Mouse (Mus musculus) limb, embryonic 13.5 days (tissue): Measurements from ENCODE around the gene Mmgt2. TPM values are rescaled to one million over a fixed set of nuclear protein-coding genes. Genes with fewer than 3 reads are reported as not detected.

Experiments used
- ATAC-seq: fragments of 200-750 bp; cut with Nextera tagmentation; 2 replicates; pipeline ENCODE4 v1.8.0; 2017; ENCODE audit warnings: low read depth, moderate number of reproducible peaks, moderate TSS enrichment; ENCODE audit not compliant: low FRiP score
- H3K27ac ChIP-seq: fragments of 300-500 bp; sonication (generic); 2 replicates; pipeline ENCODE4 v1.5.1; 2015; ENCODE audit warnings: inconsistent platforms, mild to moderate bottlenecking, moderate library complexity
- H3K27me3 ChIP-seq: fragments of 300-500 bp; sonication (generic); 2 replicates; pipeline ENCODE4 v1.6.1; 2015; ENCODE audit warnings: mild to moderate bottlenecking, inconsistent platforms
- H3K36me3 ChIP-seq: fragments of 300-500 bp; sonication (generic); 2 replicates; pipeline ENCODE4 v1.6.1; 2015; ENCODE audit warnings: inconsistent platforms, mild to moderate bottlenecking, moderate library complexity
- H3K4me1 ChIP-seq: fragments of 300-500 bp; sonication (generic); 2 replicates; pipeline ENCODE4 v1.6.1; 2015; ENCODE audit warnings: inconsistent platforms
- H3K4me2 ChIP-seq: fragments of 300-500 bp; sonication (generic); replicated peaks from 2 replicates; pipeline ENCODE4 v1.6.1; 2015; ENCODE audit warnings: inconsistent platforms, mild to moderate bottlenecking, moderate library complexity
- H3K4me3 ChIP-seq: fragments of 300-500 bp; sonication (generic); 2 replicates; pipeline ENCODE4 v1.5.1; 2015; ENCODE audit warnings: moderate library complexity, mild to moderate bottlenecking, inconsistent platforms
- H3K9ac ChIP-seq: fragments of 300-500 bp; sonication (generic); 2 replicates; pipeline ENCODE4 v1.6.1; 2015; ENCODE audit warnings: mild to moderate bottlenecking, inconsistent platforms
- H3K9me3 ChIP-seq: fragments of 300-500 bp; sonication (generic); 2 replicates; pipeline ENCODE4 v1.6.1; 2016; ENCODE audit warnings: inconsistent platforms
- WGBS: fragments of 180-500 bp; shearing (Covaris S2); methylation state at CpG from one replicate; pipeline ENCODE4 v1.1.7; 2015; 5-methylcytosine and 5-hydroxymethylcytosine counted together
- polyA plus RNA-seq: library from polyadenylated mRNA; unstranded; fragments of >200 nt; fragmentation: Nextera tagmentation; extraction: Ambion mirVana; gene quantifications from 2 replicates; pipeline ENCODE4 v1.2.1, GENCODE M21; 2015

Mmgt2 gene
- polyA plus RNA-seq, 1 experiment from 2014 or later, result 68.2 TPM

GRCm38 (mm10) chr11:62629352-62630224, 18.9 kb upstream of the Mmgt2 start:
- Histone ChIP-seq H3K27me3 (no peaks in the 10 kb centered on the region), H3K4me1 (peaks cover 61% of the 10 kb centered on the region), H3K27ac (peak overlapping the region; percentile 39; the same call in 1 of the 2 replicates), H3K36me3 (peaks cover 10% of the 10 kb centered on the region; the same call in 1 of the 2 replicates), H3K4me2 (peak overlapping the region; percentile 51), H3K9ac (peak overlapping the region; percentile 59; the same call in 1 of the 2 replicates), H3K9me3 (no peaks in the 10 kb centered on the region), H3K4me3 (no peak overlapping the region)
- 4% methylated on average over 9 of the region's 9 CpGs for WGBS
- ATAC-seq, result no peak

GRCm38 (mm10) chr11:62630225-62630821, 18.1 kb upstream of the Mmgt2 start:
- WGBS, result 3% methylated on average over 11 of the region's 11 CpGs
- 0 out of 2 replicates have a peak, but pooled peaks have one; percentile 21 for ATAC-seq
- H3K4me3 ChIP-seq, result no peak overlapping the region

GRCm38 (mm10) chr11:62631138-62631537, 17.3 kb upstream of the Mmgt2 start:
- Histone ChIP-seq H3K36me3 (peaks cover 10% of the 10 kb centered on the region; the same call in 1 of the 2 replicates), H3K9me3 (no peaks in the 10 kb centered on the region), H3K4me1 (peaks cover 61% of the 10 kb centered on the region), H3K4me2 (no peak overlapping the region), H3K9ac (0 out of 2 replicates have a peak overlapping the region, but pooled peaks have one; percentile 59), H3K27ac (no peak overlapping the region), H3K4me3 (no peak overlapping the region), H3K27me3 (no peaks in the 10 kb centered on the region)
- no peak for ATAC-seq
- WGBS, result 40% methylated on average over 4 of the region's 4 CpGs

More at GRCm38 (mm10) chr11:62630225-62630821, 18.1 kb upstream of the Mmgt2 start:
- H3K27ac ChIP-seq, result peak overlapping the region; percentile 61; the same call in 1 of the 2 replicates
- peaks cover 61% of the 10 kb centered on the region for H3K4me1 ChIP-seq
- H3K4me2 ChIP-seq, result peak overlapping the region; percentile 51
- H3K27me3 ChIP-seq, result no peaks in the 10 kb centered on the region
- peak overlapping the region; percentile 59 for H3K9ac ChIP-seq
- H3K36me3 ChIP-seq, result peaks cover 10% of the 10 kb centered on the region; the same call in 1 of the 2 replicates
- no peaks in the 10 kb centered on the region for H3K9me3 ChIP-seq

GRCm38 (mm10) chr11:62635406-62635805, 13.1 kb upstream of the Mmgt2 start:
- H3K4me2 ChIP-seq, result no peak overlapping the region

GRCm38 (mm10) chr11:62636105-62636839, 12.2 kb upstream of the Mmgt2 start:
- Histone ChIP-seq H3K9me3 (no peaks in the 10 kb centered on the region), H3K9ac (no peak overlapping the region), H3K4me1 (peaks cover 68% of the 10 kb centered on the region), H3K4me3 (no peak overlapping the region), H3K27ac (no peak overlapping the region; the same call in 1 of the 2 replicates), H3K27me3 (no peaks in the 10 kb centered on the region), H3K36me3 (no peaks in the 10 kb centered on the region), H3K4me2 (no peak overlapping the region)
- WGBS, result 62% methylated on average over 11 of the region's 11 CpGs
- no peak for ATAC-seq

More at GRCm38 (mm10) chr11:62635406-62635805, 13.1 kb upstream of the Mmgt2 start:
- Histone ChIP-seq H3K27me3 (no peaks in the 10 kb centered on the region), H3K27ac (peak overlapping the region; percentile 10; the same call in 1 of the 2 replicates), H3K4me1 (peaks cover 72% of the 10 kb centered on the region), H3K9me3 (no peaks in the 10 kb centered on the region), H3K9ac (no peak overlapping the region), H3K36me3 (no peaks in the 10 kb centered on the region), H3K4me3 (no peak overlapping the region)
- WGBS, result 57% methylated on average over 3 of the region's 3 CpGs
- no peak for ATAC-seq

GRCm38 (mm10) chr11:62636840-62637221, 11.6 kb upstream of the Mmgt2 start:
- Histone ChIP-seq H3K27me3 (no peaks in the 10 kb centered on the region), H3K9ac (peak overlapping the region; percentile 10; the same call in 1 of the 2 replicates), H3K4me1 (peaks cover 66% of the 10 kb centered on the region), H3K27ac (no peak overlapping the region), H3K4me2 (no peak overlapping the region), H3K36me3 (no peaks in the 10 kb centered on the region), H3K4me3 (no peak overlapping the region), H3K9me3 (no peaks in the 10 kb centered on the region)
- WGBS, result 77% methylated on average over 3 of the region's 3 CpGs
- ATAC-seq, result no peak

GRCm38 (mm10) chr11:62637401-62637800, 11.1 kb upstream of the Mmgt2 start:
- Histone ChIP-seq H3K36me3 (no peaks in the 10 kb centered on the region), H3K4me1 (peaks cover 70% of the 10 kb centered on the region), H3K4me3 (no peak overlapping the region), H3K27me3 (no peaks in the 10 kb centered on the region), H3K9ac (no peak overlapping the region; the same call in 1 of the 2 replicates), H3K27ac (no peak overlapping the region), H3K4me2 (no peak overlapping the region), H3K9me3 (no peaks in the 10 kb centered on the region)
- WGBS, result 90% methylated on average over 5 of the region's 5 CpGs
- no peak for ATAC-seq

GRCm38 (mm10) chr11:62637806-62638205, 10.7 kb upstream of the Mmgt2 start:
- H3K9me3 ChIP-seq, result no peaks in the 10 kb centered on the region
- ATAC-seq, result no peak
- H3K27ac ChIP-seq, result no peak overlapping the region
- no peak overlapping the region for H3K4me2 ChIP-seq
- no peaks in the 10 kb centered on the region for H3K36me3 ChIP-seq
- WGBS, result 85% methylated on average over 6 of the region's 6 CpGs
- H3K4me1 ChIP-seq, result peaks cover 74% of the 10 kb centered on the region
- H3K4me3 ChIP-seq, result no peak overlapping the region
- H3K9ac ChIP-seq, result no peak overlapping the region
- no peaks in the 10 kb centered on the region for H3K27me3 ChIP-seq

- 0 out of 2 replicates have a peak, but pooled peaks cover under 1% of the 10 kb centered on the region for H3K36me3 ChIP-seq
- no peak overlapping the region for H3K9ac ChIP-seq
- H3K9me3 ChIP-seq, result no peaks in the 10 kb centered on the region
- H3K27me3 ChIP-seq, result no peaks in the 10 kb centered on the region
- 85% methylated on average over 4 of the region's 4 CpGs for WGBS
- no peak overlapping the region for H3K27ac ChIP-seq
- no peak overlapping the region for H3K4me2 ChIP-seq
- H3K4me3 ChIP-seq, result no peak overlapping the region
- H3K4me1 ChIP-seq, result peaks cover 80% of the 10 kb centered on the region
- no peak for ATAC-seq
These were observed 10.1 kb upstream of the Mmgt2 start for GRCm38 (mm10) chr11:62638402-62638801.

GRCm38 (mm10) chr11:62640378-62640777, 8.1 kb upstream of the Mmgt2 start:
- no peaks in the 10 kb centered on the region for H3K27me3 ChIP-seq
- H3K9me3 ChIP-seq, result no peaks in the 10 kb centered on the region
- no peak overlapping the region for H3K4me2 ChIP-seq
- WGBS, result 64% methylated on average over 3 of the region's 3 CpGs
- ATAC-seq, result no peak
- 0 out of 2 replicates have a peak, but pooled peaks cover 4% of the 10 kb centered on the region for H3K36me3 ChIP-seq
- H3K9ac ChIP-seq, result no peak overlapping the region
- no peak overlapping the region for H3K4me3 ChIP-seq
- H3K27ac ChIP-seq, result no peak overlapping the region
- peaks cover 91% of the 10 kb centered on the region for H3K4me1 ChIP-seq

- Histone ChIP-seq H3K9me3 (no peaks in the 10 kb centered on the region), H3K27ac (no peak overlapping the region; the same call in 1 of the 2 replicates), H3K4me3 (no peak overlapping the region), H3K27me3 (no peaks in the 10 kb centered on the region), H3K9ac (no peak overlapping the region), H3K4me2 (no peak overlapping the region), H3K36me3 (0 out of 2 replicates have a peak, but pooled peaks cover 4% of the 10 kb centered on the region), H3K4me1 (peaks cover 91% of the 10 kb centered on the region)
- ATAC-seq, result no peak
- 53% methylated on average over 11 of the region's 11 CpGs for WGBS
These were observed 6.2 kb upstream of the Mmgt2 start for GRCm38 (mm10) chr11:62642023-62642844.
